Mouse (Mus musculus): ENCODE results near the gene Dffa. TPM values are rescaled to one million over a fixed set of nuclear protein-coding genes. Genes with fewer than 3 reads are reported as not detected.

Dffa gene
- polyA plus RNA-seq, 1 experiment from 2014 or later: 17.7 TPM

GRCm38 (mm10) chr4:149133395-149133794 lies 29.4 kb downstream of the Dffa start:
- Histone ChIP-seq H3K27ac (replicated peaks; ENCODE audit: low read depth, low read length) (no peak overlapping the region), H3K4me2 (ENCODE audit: low read length) (no peak overlapping the region), H3K4me1 (ENCODE audit: control insufficient read depth, insufficient read depth, low read length) (no peaks in the 10 kb centered on the region), H3K9ac (replicated peaks; ENCODE audit: low read length) (no peak overlapping the region), H3K9me3 (ENCODE audit: control insufficient read depth, low read length) (no peaks in the 10 kb centered on the region), H3K4me3 (replicated peaks; ENCODE audit: low read depth, low read length) (no peak overlapping the region), H3K27me3 (ENCODE audit: control insufficient read depth, insufficient read depth, low read length) (no peaks in the 10 kb centered on the region), H3K36me3 (ENCODE audit: control insufficient read depth, insufficient read depth, low read length) (peaks cover 9% of the 10 kb centered on the region; the same call in 1 of the 2 replicates)
- DNase-seq (no peak), ATAC-seq (ENCODE audit: low FRiP score, low TSS enrichment) (no peak)
- WGBS: 78% methylated on average over 5 of the region's 5 CpGs

GRCm38 (mm10) chr4:149136116-149136850 lies 32.3 kb downstream of the Dffa start:
- Histone ChIP-seq H3K36me3 (ENCODE audit: control insufficient read depth, insufficient read depth, low read length) (0 out of 2 replicates have a peak, but pooled peaks cover 3% of the 10 kb centered on the region), H3K4me2 (ENCODE audit: low read length) (peak overlapping the region; percentile 66), H3K9ac (replicated peaks; ENCODE audit: low read length) (peak overlapping the region; percentile 65; the same call in 1 of the 2 replicates), H3K4me1 (ENCODE audit: control insufficient read depth, insufficient read depth, low read length) (no peaks in the 10 kb centered on the region), H3K9me3 (ENCODE audit: control insufficient read depth, low read length) (no peaks in the 10 kb centered on the region), H3K4me3 (replicated peaks; ENCODE audit: low read depth, low read length) (peak overlapping the region; percentile 45), H3K27me3 (ENCODE audit: control insufficient read depth, insufficient read depth, low read length) (no peaks in the 10 kb centered on the region), H3K27ac (replicated peaks; ENCODE audit: low read depth, low read length) (no peak overlapping the region)
- no peak for ATAC-seq (ENCODE audit: low FRiP score, low TSS enrichment)
- WGBS: 69% methylated on average over 18 of the region's 18 CpGs
- no peak for DNase-seq

- no peaks in the 10 kb centered on the region for H3K27me3 ChIP-seq (ENCODE audit: control insufficient read depth, insufficient read depth, low read length)
- no peaks in the 10 kb centered on the region for H3K4me1 ChIP-seq (ENCODE audit: control insufficient read depth, insufficient read depth, low read length)
- DNase-seq (peak; percentile 97), ATAC-seq (ENCODE audit: low FRiP score, low TSS enrichment) (peak; percentile 90)
- peak within 1 kb of the TSS; percentile 66 for H3K4me2 ChIP-seq (ENCODE audit: low read length)
- WGBS: under 1% methylated on average over 68 of the region's 68 CpGs
- no peaks in the 10 kb centered on the region for H3K9me3 ChIP-seq (ENCODE audit: control insufficient read depth, low read length)
- H3K27ac ChIP-seq (replicated peaks; ENCODE audit: low read depth, low read length): peak within 1 kb of the TSS; percentile 67
- H3K36me3 ChIP-seq (ENCODE audit: control insufficient read depth, insufficient read depth, low read length): no peaks in the 10 kb centered on the region
- peak within 1 kb of the TSS; percentile 45 for H3K4me3 ChIP-seq (replicated peaks; ENCODE audit: low read depth, low read length)
- H3K9ac ChIP-seq (replicated peaks; ENCODE audit: low read length): peak within 1 kb of the TSS; percentile 65
Observed at GRCm38 (mm10) chr4:149136982-149137770, 33.2 kb downstream of the Dffa start, which contains the start of gene Cenps. Gene Cenps, minus strand, starts transcription at chr4:149137629.

GRCm38 (mm10) chr4:149138515-149138914 lies 34.6 kb downstream of the Dffa start:
- Histone ChIP-seq H3K9me3 (ENCODE audit: control insufficient read depth, low read length) (no peaks in the 10 kb centered on the region), H3K36me3 (ENCODE audit: control insufficient read depth, insufficient read depth, low read length) (no peaks in the 10 kb centered on the region), H3K4me3 (replicated peaks; ENCODE audit: low read depth, low read length) (no peak overlapping the region), H3K4me2 (ENCODE audit: low read length) (no peak overlapping the region), H3K9ac (replicated peaks; ENCODE audit: low read length) (no peak overlapping the region), H3K27ac (replicated peaks; ENCODE audit: low read depth, low read length) (no peak overlapping the region), H3K4me1 (ENCODE audit: control insufficient read depth, insufficient read depth, low read length) (no peaks in the 10 kb centered on the region), H3K27me3 (ENCODE audit: control insufficient read depth, insufficient read depth, low read length) (no peaks in the 10 kb centered on the region)
- WGBS: 88% methylated on average over 8 of the region's 8 CpGs
- ATAC-seq (ENCODE audit: low FRiP score, low TSS enrichment) (no peak), DNase-seq (no peak)

GRCm38 (mm10) chr4:149143594-149143993 lies 39.6 kb downstream of the Dffa start:
- H3K9ac ChIP-seq (replicated peaks; ENCODE audit: low read length): no peak overlapping the region
- ATAC-seq (ENCODE audit: low FRiP score, low TSS enrichment) (no peak), DNase-seq (no peak)
- no peak overlapping the region for H3K4me2 ChIP-seq (ENCODE audit: low read length)
- no peaks in the 10 kb centered on the region for H3K4me1 ChIP-seq (ENCODE audit: control insufficient read depth, insufficient read depth, low read length)
- no peaks in the 10 kb centered on the region for H3K9me3 ChIP-seq (ENCODE audit: control insufficient read depth, low read length)
- H3K27me3 ChIP-seq (ENCODE audit: control insufficient read depth, insufficient read depth, low read length): no peaks in the 10 kb centered on the region
- 30% methylated on average over 4 of the region's 4 CpGs for WGBS
- no peaks in the 10 kb centered on the region for H3K36me3 ChIP-seq (ENCODE audit: control insufficient read depth, insufficient read depth, low read length)
- H3K27ac ChIP-seq (replicated peaks; ENCODE audit: low read depth, low read length): no peak overlapping the region
- no peak overlapping the region for H3K4me3 ChIP-seq (replicated peaks; ENCODE audit: low read depth, low read length)

- H3K4me2 ChIP-seq (ENCODE audit: low read length): no peak overlapping the region
- WGBS: 8% methylated on average over 3 of the region's 3 CpGs
- H3K9ac ChIP-seq (replicated peaks; ENCODE audit: low read length): no peak overlapping the region
- no peaks in the 10 kb centered on the region for H3K27me3 ChIP-seq (ENCODE audit: control insufficient read depth, insufficient read depth, low read length)
- ATAC-seq (ENCODE audit: low FRiP score, low TSS enrichment) (peak; percentile 78; the same call in 1 of the 2 replicates), DNase-seq (peak; percentile 94)
- H3K36me3 ChIP-seq (ENCODE audit: control insufficient read depth, insufficient read depth, low read length): peaks cover 5% of the 10 kb centered on the region
- H3K27ac ChIP-seq (replicated peaks; ENCODE audit: low read depth, low read length): peak overlapping the region; percentile 65
- no peak overlapping the region for H3K4me3 ChIP-seq (replicated peaks; ENCODE audit: low read depth, low read length)
- H3K4me1 ChIP-seq (ENCODE audit: control insufficient read depth, insufficient read depth, low read length): no peaks in the 10 kb centered on the region
- no peaks in the 10 kb centered on the region for H3K9me3 ChIP-seq (ENCODE audit: control insufficient read depth, low read length)
Observed at GRCm38 (mm10) chr4:149144459-149144858, 40.5 kb downstream of the Dffa start.

- ATAC-seq (ENCODE audit: low FRiP score, low TSS enrichment): no peak
- 83% methylated on average over 4 of the region's 4 CpGs for WGBS
- H3K9me3 ChIP-seq (ENCODE audit: control insufficient read depth, low read length): no peaks in the 10 kb centered on the region
Observed at GRCm38 (mm10) chr4:149145151-149145550, 41.2 kb downstream of the Dffa start.

GRCm38 (mm10) chr4:149147528-149147927 lies 43.6 kb downstream of the Dffa start:
- Histone ChIP-seq H3K9me3 (ENCODE audit: control insufficient read depth, low read length) (no peaks in the 10 kb centered on the region), H3K4me2 (ENCODE audit: low read length) (no peak overlapping the region), H3K27ac (replicated peaks; ENCODE audit: low read depth, low read length) (no peak overlapping the region), H3K27me3 (ENCODE audit: control insufficient read depth, insufficient read depth, low read length) (no peaks in the 10 kb centered on the region), H3K9ac (replicated peaks; ENCODE audit: low read length) (no peak overlapping the region; the same call in 1 of the 2 replicates), H3K4me1 (ENCODE audit: control insufficient read depth, insufficient read depth, low read length) (no peaks in the 10 kb centered on the region), H3K4me3 (replicated peaks; ENCODE audit: low read depth, low read length) (no peak overlapping the region), H3K36me3 (ENCODE audit: control insufficient read depth, insufficient read depth, low read length) (peaks cover 35% of the 10 kb centered on the region)
- DNase-seq: no peak
- no peak for ATAC-seq (ENCODE audit: low FRiP score, low TSS enrichment)
- WGBS: 94% methylated on average over 7 of the region's 7 CpGs

More at GRCm38 (mm10) chr4:149145151-149145550, 41.2 kb downstream of the Dffa start:
- H3K27ac ChIP-seq (replicated peaks; ENCODE audit: low read depth, low read length): no peak overlapping the region
- no peaks in the 10 kb centered on the region for H3K27me3 ChIP-seq (ENCODE audit: control insufficient read depth, insufficient read depth, low read length)
- peaks cover 12% of the 10 kb centered on the region for H3K36me3 ChIP-seq (ENCODE audit: control insufficient read depth, insufficient read depth, low read length)
- no peaks in the 10 kb centered on the region for H3K4me1 ChIP-seq (ENCODE audit: control insufficient read depth, insufficient read depth, low read length)
- H3K4me2 ChIP-seq (ENCODE audit: low read length): no peak overlapping the region
- no peak overlapping the region for H3K9ac ChIP-seq (replicated peaks; ENCODE audit: low read length)
- no peak for DNase-seq
- no peak overlapping the region for H3K4me3 ChIP-seq (replicated peaks; ENCODE audit: low read depth, low read length)
